Mouse (Mus musculus) lung, postnatal 14 days (tissue): Measurements from ENCODE around the gene Umps.
A peak's percentile ranks its signal among the peaks of the same experiment; 100 is the strongest.

Source experiments
- DNase-seq: peaks from one replicate; pipeline ENCODE4 v3.0.0; 2021

The Umps gene

GRCm38 (mm10) chr16:33953008-33953407, 13.8 kb downstream of the Umps start:
- DNase-seq: no peak

GRCm38 (mm10) chr16:33950830-33951229, 16.0 kb downstream of the Umps start:
- DNase-seq: peak; percentile 93

- DNase-seq: no peak
Observed at GRCm38 (mm10) chr16:33950386-33950785, 16.5 kb downstream of the Umps start.

GRCm38 (mm10) chr16:33947664-33948571, 18.9 kb downstream of the Umps start:
- no peak for DNase-seq

- DNase-seq: no peak
Observed at GRCm38 (mm10) chr16:33946021-33946420, 20.8 kb downstream of the Umps start.

GRCm38 (mm10) chr16:33944772-33945171, 22.1 kb downstream of the Umps start:
- no peak for DNase-seq

- no peak for DNase-seq
Observed at GRCm38 (mm10) chr16:33944126-33944525, 22.7 kb downstream of the Umps start.

- no peak for DNase-seq
Observed at GRCm38 (mm10) chr16:33943388-33943787, 23.4 kb downstream of the Umps start.

- DNase-seq: peak; percentile 63
Observed at GRCm38 (mm10) chr16:33942341-33942740, 24.5 kb downstream of the Umps start.

GRCm38 (mm10) chr16:33941271-33941781, 25.5 kb downstream of the Umps start:
- peak; percentile 57 for DNase-seq

- DNase-seq: no peak
Observed at GRCm38 (mm10) chr16:33940095-33940494, 26.7 kb downstream of the Umps start.

- DNase-seq: no peak
Observed at GRCm38 (mm10) chr16:33939636-33940035, 27.2 kb downstream of the Umps start.

GRCm38 (mm10) chr16:33939133-33939531, 27.7 kb downstream of the Umps start:
- no peak for DNase-seq

GRCm38 (mm10) chr16:33938311-33939132, 28.3 kb downstream of the Umps start:
- DNase-seq: no peak

- peak; percentile 77 for DNase-seq
Observed at GRCm38 (mm10) chr16:33937567-33937966, 29.3 kb downstream of the Umps start.

- no peak for DNase-seq
Observed at GRCm38 (mm10) chr16:33936885-33937284, 30.0 kb downstream of the Umps start.

- no peak for DNase-seq
Observed at GRCm38 (mm10) chr16:33935407-33935785, 31.4 kb downstream of the Umps start.

- peak; percentile 66 for DNase-seq
Observed at GRCm38 (mm10) chr16:33934701-33935406, 32.0 kb downstream of the Umps start.

- DNase-seq: no peak
Observed at GRCm38 (mm10) chr16:33933411-33933810, 33.4 kb downstream of the Umps start.

GRCm38 (mm10) chr16:33932126-33932525, 34.7 kb downstream of the Umps start:
- no peak for DNase-seq

- no peak for DNase-seq
Observed at GRCm38 (mm10) chr16:33931682-33932081, 35.2 kb downstream of the Umps start.

GRCm38 (mm10) chr16:33930785-33931184, 36.1 kb downstream of the Umps start:
- no peak for DNase-seq
